Mouse (Mus musculus): ENCODE measurements around the gene Kifc5b.
"Not testable (repeated sequence)": the region's sequence is repeated elsewhere in the genome, so short reads cannot be mapped to it uniquely, and the experiment has no call there.

Gene Kifc5b

DNA sequence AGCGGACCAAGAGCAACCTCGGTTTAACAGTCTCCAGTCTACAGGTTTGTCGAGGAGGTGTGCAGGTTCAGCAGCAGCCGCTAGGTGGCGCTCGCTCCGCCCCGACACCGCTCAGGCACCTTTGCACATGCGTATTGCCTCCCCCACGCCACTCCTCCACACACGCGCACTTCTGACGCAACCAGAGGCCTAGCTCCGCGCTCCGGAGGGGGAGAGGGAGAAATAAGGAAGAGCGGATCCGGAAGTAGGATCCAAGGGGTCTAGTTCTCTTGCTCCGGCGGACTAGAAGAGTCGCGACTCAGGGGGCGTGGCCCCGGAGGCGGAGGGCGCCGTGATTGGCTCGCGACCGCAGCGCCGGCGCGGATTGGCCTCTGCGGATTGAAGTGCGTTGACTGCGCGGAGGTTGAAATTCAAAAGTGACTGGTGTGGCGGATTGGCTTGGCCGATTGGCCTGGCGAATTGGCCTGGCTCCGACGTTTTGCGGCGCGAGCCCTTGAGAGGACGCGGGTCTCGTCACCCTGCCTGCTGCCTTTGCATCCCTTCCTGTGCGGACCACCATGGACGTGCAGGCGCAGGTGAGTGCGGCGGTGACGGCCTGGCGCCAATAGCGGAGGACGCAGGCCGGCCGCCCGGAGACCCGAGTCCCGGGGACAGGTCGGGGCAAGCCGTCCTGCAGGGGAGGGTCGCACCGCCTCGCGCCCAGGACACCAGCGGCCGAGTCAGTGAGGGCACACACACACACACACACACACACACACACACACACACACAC is at the start of gene Kifc5b:
Gene Kifc5b, plus strand, starts transcription at position 381 of the 772 bp plus-strand sequence.
- peak; percentile 100 for DNase-seq (ENCODE audit: low spot score in 2 of 2)

DNA sequence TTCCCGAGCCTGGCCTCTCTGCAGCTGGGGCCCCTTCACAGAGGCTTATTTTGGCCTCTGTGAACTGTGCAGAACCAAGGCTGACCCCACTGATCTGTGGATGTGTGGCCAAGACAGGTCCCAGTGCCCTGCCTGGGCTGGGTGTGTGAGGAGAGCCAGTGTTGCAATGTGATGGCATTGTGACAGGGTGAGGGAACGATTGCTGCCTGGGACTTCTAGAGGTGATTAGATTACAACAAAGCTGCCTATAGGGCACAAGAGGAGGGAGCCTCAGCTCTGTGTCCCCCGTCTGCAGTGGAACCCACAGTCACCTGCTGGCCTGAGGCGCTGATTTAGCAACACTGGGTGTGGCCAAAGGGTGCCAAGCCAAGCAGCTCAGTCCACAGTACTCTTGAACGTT is 48.1 kb upstream of the Kifc5b start:
- no peak for DNase-seq (ENCODE audit: low spot score in 2 of 2)

DNA sequence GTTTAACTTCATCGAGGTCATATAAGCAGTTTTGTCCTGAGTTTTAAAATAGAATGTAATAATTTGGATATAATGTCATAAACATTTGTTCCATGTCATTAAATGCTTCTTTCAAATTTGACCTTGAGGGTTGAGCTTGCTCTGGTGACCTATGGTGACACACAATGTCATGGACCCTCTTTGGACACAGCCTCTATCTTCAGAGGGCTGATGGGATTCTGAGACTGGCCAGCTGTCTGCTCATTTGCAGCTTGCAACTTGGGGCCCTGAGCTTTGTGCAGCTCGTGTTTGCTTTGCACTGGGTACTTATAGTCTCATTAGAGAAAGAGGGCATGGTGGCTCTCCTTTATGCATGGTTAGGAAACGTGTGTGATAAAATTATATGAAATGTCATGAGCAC is 44.0 kb upstream of the Kifc5b start:
- DNase-seq (ENCODE audit: low spot score in 2 of 2), result no peak

DNA sequence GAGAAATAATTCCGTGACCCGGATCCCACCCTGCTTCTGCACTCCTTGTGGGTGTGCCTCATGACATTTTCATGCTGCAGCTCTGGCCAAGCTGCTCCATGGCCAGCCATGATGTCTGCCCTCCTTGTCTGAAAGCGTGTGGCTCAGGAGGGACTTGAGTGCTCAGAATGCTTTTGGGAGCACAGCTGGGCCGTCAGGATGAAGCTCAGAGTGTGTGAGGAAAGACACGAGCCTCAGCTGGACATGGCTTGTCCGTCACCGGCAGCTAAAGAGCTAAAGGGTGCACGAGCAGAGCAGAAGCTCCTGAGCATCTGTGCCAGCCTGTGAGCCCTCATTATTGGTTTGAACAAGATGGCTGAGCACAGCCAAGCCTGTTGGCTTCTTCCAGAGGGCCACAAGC is 43.4 kb upstream of the Kifc5b start:
- no peak for DNase-seq (ENCODE audit: low spot score in 2 of 2)

DNA sequence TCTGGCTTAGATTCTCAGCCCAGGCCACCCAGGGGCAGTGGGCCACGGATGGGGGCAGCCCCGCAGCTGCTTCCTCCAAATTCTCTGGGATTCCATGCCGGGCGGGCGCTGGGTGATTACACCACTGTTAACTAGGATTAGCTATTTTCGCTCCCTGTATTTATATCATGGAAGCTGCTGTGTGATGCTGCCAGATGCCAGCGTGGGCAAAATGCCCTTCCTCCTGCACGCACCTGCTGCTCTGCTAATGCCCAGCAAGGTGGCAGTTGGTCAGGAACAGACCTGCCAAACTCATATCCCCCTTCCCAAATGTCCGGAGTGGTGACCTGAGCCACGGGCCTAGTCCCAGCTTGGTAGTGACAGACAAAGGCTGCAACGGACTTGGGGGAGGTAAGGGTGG is 42.3 kb upstream of the Kifc5b start:
- no peak for DNase-seq (ENCODE audit: low spot score in 2 of 2)

DNA sequence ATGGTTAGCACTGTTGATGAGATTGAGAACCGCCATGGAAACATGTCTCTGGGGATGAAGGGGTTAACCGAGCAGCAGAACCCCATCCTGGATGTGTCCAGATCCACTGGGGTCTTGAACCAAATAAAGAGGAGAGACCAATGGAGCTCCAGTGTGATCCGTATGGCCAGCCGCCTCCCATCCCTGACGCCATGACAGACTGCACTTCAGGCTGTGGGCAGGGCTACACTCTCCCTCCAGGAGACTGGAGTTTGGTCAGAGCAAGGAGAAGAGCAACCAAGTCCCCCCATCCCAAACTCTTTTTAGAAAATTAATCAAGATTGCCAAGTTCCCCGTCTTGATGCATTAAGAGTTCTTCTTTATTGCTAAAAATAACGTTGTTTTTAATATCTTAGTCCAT is 39.0 kb upstream of the Kifc5b start:
- DNase-seq (ENCODE audit: low spot score in 2 of 2), result no peak

DNA sequence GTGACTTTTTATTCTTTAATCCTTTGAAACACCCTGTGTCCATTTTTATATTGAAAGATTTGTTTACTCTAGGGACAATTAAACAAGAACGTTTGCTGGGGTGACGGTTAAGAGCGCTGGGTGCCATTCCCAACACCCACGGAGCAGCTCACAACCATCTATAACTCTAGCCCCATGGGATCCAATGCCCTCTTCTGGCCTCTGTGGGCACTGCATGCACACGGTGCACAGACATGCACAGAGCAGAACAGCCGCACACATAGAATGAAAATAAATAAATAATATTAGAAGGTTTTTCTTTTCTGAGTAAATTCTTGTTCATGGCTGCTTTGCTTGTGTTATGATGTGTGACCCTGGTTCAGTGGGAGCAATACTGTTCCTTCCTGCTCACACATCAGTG is 37.7 kb upstream of the Kifc5b start:
- DNase-seq (ENCODE audit: low spot score in 2 of 2), result no peak

DNA sequence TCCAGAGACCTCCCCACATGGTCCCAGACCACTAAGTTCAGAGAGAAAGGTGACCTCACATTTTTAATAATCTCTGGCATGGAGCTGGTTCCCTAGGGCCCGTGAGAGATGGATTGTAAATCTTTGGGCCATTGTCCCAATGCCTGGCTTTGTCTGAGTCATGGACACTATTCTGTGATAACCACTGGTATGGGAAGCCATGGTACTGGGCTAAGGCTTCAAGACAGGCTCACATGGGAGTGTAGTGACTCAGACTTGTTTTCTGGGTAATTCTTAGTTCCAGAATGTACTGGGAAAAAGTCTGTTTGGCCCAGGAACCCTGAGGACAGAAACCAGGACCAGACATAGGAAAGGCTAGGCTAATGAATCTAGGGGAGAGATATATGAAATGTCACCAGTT is 34.2 kb upstream of the Kifc5b start:
- DNase-seq (ENCODE audit: low spot score in 2 of 2), result no peak

DNA sequence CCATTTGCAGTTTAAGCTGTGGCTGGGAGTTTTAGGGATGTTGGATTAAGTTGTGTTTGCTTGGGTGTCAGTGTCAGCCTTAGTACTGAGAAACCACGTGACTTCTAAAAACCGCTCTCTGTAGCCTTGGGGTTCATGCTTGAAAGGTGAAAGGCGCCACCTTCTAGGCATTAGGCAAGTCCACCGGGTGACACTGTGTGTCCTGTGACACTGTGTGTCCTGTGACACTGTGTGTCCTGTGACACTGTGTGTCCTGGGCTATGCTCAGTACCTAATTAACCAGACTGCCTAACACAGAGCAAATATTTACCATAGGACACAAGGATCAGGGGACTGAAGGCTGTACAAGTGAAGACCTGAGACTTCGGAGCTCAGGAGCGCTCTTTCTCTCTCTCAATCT is 33.3 kb upstream of the Kifc5b start:
- no peak for DNase-seq (ENCODE audit: low spot score in 2 of 2)

DNA sequence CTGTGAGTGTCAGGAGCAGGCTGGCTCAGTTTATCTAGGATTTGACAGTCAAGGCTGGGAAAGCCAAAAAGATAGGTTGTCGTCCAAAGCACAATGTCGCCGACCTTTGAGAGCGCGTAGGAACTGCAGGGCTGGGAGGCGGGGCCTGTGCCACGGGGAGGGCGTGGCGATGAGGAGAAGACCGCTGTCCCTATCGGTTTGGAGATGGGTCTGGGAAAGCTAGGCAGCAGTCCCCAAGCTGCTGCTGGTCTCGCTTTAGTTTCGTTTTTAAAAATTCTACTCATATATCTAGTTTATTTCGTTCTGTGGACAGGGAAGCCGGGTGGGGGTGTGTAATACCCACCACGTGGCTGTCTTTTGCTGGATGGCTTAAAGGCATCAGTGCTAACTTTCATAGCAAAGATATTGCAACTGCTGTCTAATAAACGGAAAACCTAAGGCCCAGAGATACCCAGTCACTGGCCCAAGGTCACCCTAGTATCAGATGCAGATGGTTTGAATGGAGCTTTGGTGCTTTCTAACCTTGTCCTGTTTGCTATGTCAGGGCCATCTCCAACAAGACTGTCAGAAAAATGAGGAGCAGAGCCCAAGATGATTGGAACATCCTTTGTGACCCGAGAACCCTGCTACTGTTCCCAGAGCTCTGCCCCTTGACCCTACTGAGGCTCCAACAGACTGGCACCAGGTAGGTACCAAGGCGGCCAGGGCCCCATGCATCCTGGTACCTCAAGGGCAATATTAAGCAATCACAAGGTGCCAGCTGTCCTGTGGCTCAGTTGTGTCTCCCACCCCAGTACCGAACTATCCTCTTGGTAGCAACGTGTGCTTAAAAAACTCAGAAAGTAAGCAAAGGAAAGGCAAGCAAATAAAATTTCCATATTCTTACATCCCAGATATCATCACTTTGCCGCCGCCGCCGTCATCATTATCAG is 31.6 kb upstream of the Kifc5b start:
- peak in 1 of 2 experiments; percentile 37 for DNase-seq (ENCODE audit: low spot score in 2 of 2)

DNA sequence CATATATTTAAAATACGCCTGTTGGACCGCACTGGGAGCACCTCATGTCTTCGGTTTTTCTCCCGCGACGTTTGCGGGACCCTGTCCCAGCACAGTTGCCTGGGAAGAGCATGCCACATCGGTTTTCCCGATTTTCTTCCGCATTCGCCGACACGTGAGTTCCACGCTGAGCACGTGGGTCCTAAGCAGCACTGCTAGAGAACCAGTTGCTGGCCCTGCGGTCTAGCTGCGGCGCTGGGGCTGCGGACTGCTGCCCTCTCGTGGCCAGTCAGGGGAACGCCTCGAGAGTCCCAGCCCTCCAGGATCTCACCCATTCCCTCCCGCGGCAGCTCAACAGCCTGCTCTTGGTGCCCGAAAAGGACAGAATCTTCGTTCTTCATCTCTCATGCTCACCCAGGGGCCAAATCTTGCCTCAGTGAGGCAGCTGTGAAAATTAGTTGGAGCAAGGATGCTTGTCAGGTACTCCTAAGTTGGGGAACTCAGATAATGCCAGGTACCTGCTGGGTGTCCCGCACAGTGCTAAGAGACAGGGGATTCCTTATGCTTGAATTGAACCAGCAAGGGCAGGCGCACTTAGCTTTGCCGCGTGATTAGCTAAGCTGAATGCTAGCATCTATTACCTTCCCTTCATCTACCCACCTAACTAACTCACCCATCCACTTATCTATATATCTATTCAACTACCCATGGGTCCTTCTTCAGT is 30.7 kb upstream of the Kifc5b start:
- peak; percentile 65 to 78 for DNase-seq (ENCODE audit: low spot score in 2 of 2)

DNA sequence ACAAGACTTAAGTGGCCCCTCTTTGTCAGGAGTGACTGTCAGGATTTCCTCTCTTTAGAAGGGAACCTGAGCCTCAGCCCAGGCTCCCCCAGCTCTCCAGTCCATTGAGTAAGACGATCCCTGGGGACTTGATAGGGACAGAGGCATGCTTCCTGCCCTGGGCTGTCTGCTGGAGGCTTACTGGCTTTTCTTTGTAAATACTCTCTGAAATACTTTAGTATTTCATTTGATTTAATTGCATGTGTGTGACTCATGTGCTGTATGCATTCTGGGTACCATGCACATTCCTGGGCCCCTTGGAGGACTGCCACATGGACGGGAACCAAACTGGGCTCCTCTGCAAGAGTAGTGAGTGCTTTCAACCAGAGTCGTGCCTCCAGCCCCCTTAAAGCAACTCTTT is 29.0 kb upstream of the Kifc5b start:
- no peak for DNase-seq (ENCODE audit: low spot score in 2 of 2)

DNA sequence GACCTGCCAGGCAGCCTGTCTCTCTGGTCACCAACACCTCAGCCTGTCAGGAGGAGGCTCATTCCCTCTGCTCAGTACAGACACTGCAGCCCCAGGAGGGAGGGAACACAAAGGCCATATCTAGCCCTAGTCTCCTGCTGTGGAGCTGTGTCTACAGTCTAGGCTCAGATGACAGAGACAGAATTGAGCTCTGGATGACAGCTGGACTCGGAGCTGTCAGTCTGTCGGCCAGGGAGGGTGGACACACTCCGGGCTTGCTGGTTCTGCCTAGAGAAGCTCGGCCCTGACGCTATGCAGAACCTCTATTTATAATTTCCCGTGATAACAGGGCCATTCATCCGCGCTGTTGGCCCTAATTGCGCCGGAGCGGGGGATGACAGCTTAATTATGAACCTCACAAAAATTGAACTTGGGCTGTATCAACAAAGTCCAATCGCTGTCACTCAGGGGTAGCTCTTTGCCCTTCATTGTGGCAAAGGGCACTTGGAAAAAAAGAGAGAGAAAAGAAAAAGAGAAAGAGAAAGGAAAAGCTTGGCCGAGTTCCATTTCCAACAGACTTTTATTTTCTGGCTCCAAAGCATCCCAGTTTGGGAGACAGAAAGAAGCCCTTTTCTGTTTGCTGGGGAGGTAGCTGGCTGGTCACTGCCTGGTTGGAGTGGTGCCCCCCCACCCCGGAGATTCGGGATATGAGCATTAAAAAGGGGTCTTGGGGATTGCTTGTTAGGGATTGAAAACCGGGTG is 24.1 kb upstream of the Kifc5b start:
- no peak for DNase-seq (ENCODE audit: low spot score in 2 of 2)

DNA sequence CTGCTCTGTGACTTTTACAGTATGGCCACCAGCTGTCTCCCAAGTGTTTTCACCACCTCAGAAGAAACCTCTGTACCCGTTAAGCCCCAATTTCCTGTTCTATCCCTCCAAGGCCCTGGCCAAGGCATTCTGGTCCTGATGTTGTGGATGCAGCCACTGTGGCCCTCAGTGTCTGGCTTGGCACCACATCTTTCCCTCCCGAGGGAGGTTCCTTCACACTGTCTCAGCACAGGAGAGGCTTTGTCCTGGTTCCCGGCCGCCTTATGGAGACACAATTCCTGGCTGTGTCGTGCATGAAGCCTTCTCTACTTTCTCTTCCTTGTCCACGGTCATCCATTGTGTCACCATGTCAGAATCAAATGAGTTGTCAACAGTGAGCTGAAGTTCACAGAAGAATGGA is 23.4 kb upstream of the Kifc5b start:
- no peak for DNase-seq (ENCODE audit: low spot score in 2 of 2)

DNA sequence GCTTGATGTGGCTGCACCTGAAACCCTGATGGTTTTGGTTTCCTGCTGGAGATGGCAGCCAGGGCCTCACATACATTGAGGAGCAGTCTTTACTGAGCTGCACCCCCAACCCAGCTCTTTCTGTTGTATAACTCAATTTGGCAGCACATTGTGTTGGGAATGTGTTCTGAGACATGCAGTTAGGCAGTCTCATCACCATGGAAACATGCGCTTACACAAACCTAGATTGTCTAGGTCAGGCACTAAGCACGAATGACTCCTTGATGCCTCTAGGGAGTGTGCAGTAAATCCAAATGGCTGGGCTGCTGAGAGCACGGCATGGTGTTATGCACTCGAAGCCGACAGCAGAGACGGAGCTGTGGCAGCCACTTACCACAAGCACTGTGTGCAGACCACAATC is 22.5 kb upstream of the Kifc5b start:
- DNase-seq (ENCODE audit: low spot score in 2 of 2), result no peak

DNA sequence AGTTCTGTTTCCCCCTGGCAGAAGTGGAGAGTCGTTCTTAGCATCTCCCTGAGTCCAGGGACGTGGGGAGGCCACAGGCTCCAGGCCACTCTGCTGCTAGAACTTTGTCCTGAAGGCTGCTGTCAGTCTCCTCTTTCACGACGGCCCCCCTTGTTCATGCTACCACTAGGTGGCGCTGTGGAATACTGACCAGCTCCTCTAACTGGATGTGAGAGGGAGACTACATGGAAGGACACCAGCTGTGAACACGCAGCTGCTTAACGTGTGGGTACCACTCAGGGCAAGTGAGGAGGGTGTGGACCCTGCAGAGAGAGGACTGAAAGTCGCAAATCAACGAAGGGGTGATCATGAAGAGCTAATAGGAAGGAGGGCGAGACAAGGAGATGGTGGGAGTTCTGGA is 21.3 kb upstream of the Kifc5b start:
- DNase-seq (ENCODE audit: low spot score in 2 of 2), result no peak

DNA sequence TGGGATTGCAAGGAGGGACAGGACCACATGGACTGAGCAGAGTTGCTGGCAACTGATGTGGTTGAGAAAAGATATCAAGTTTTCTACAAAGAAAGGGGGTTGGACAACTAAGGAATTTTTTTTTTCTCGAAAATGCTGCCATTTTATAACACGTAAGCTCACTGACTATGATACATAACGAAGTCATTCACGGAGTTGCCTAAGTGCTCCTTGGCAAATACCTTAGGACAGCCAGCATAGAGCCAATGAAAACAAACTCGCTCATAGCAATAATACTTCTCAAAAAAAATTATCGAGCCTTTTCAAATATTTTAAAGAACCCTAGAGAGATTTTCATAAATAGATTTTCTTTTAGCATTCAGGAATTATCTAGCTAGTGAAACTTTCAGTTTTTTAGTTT is 16.0 kb upstream of the Kifc5b start:
- DNase-seq (ENCODE audit: low spot score in 2 of 2), result no peak

DNA sequence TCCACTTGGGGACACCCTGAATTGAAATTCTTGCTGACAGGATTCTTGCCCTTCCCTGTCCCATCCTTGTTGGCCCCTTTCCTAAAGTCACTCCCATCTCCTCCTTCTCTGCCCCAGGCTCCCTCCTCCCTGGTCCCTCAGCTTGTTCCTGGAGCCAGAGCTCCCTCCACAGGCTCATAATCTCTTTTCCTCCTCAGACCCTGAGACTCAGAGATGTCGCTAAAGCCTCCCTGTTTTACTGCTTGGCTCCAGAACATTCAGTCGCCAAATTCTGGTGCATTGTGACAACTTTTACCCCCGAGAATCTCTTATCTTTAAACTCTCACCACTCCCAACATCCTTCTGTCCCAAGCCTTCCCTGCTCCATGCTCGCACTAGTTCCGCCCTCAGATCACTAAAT is 12.6 kb upstream of the Kifc5b start:
- no peak for DNase-seq (ENCODE audit: low spot score in 2 of 2)

DNA sequence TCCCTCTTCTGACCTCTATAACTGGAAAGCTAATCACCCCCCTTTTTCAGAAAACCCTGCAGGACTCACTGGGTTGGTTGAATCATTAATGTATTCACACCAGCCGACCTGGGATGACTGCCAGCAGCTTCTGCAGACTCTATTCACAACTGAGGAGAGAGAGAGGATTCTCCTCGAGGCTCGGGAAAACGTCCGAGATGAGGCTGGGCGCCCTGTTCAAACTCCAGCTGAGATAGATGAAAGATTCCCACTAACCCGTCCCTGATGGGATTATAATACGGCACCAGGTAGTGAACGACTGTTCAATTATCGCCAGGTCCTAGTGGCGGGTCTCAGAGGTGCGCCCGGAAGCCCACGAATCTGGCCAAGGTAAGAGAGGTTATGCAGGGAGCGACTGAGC is 9.4 kb upstream of the Kifc5b start:
- not testable (repeated sequence) for DNase-seq (ENCODE audit: low spot score in 2 of 2)

DNA sequence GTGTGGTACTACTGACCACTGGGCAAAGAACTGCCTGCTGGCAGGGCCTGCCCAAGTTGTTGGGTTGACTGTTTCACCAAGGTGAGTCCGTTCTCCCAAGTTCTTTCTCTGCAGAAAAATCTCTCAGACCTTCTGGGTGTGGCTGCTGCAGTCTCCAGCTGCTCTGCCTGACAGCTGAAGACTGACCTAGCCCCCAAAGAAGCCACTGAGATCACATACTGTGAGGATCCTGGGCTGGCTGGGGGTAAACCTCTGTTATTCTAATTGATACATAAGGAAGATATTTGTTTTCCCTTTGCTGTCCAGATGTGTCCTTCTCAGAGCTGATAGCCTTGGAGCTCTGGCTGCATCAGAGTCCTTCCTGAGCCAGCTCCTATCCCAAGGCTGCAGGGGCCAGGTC is 1.6 kb upstream of the Kifc5b start:
- no peak for DNase-seq (ENCODE audit: low spot score in 2 of 2)

DNA sequence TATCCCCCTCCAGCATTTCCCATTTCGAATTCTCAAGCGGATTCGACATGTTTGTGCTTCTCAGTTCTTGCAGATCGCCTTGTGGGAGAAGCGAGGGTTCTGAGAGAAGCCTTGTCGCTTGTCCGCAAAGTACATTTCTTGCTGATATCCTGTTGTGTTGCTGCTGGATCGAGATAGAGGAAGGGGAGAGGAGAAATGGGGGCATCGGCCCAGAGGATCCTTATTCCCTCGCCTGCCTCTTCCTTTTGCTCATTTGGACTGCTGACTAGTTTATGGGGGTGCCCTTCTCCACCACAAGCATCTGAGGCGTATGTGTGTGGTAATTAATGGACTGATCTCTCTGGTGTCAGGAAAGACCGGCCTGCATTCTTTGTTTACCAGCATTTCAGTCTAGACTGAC is 669 bp downstream of the Kifc5b start:
- DNase-seq (ENCODE audit: low spot score in 2 of 2), result not testable (repeated sequence)

DNA sequence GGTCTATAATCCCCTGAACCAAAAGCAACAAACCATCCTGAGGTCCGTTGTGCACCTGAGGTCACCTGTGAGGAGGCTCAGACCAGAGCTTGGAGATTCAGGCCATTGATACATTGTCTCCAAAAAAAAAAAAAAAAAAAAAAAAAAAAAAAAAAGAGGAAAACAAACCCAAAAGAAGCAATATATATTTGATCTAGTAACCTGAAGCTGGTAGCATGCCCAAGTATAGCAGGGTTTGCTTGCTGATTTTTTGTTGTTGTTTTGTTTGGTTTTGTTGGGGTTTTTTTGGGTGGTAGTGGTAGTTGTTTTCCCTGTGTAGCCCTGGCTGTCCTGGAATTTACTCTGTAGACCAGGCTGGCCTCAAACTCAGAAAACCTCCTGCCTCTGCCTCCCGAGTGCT is 1.5 kb downstream of the Kifc5b start:
- DNase-seq (ENCODE audit: low spot score in 2 of 2), result no peak
